Mouse (Mus musculus) cerebellum, adult 2 months (tissue): Measurements from ENCODE around the gene Wnk4. TPM values are rescaled to one million over a fixed set of nuclear protein-coding genes. Genes with fewer than 3 reads are reported as not detected.

Source experiments
- DNase-seq, 2 experiments: peaks; one replicate each; pipeline ENCODE4 v3.0.0; 2021
- H3K27ac ChIP-seq: fragments of 200-500 bp; 2 replicates; pipeline ENCODE4 v1.5.1; 2012; ENCODE audit warnings: low read length, control low read depth, inconsistent platforms; ENCODE audit not compliant: insufficient read depth
- H3K27me3 ChIP-seq: fragments of 200-500 bp; 2 replicates; pipeline ENCODE4 v1.6.1; 2012; ENCODE audit warnings: inconsistent platforms, mild to moderate bottlenecking, low read length, moderate library complexity; ENCODE audit not compliant: control insufficient read depth, insufficient read depth
- H3K4me1 ChIP-seq: fragments of 200-500 bp; 2 replicates; pipeline ENCODE4 v1.6.1; 2011; ENCODE audit warnings: low read length; ENCODE audit not compliant: control insufficient read depth, insufficient read depth
- H3K4me3 ChIP-seq: fragments of 200-500 bp; replicated peaks from 2 replicates; pipeline ENCODE3; 2011; ENCODE audit warnings: mild to moderate bottlenecking, low read depth, low read length, control low read depth; ENCODE audit not compliant: insufficient read depth
- CTCF ChIP-seq: fragments of 200-500 bp; IDR thresholded peaks from 2 replicates; pipeline ENCODE4 v1.5.1; 2011; ENCODE audit warnings: low read depth, mild to moderate bottlenecking, control low read depth, low read length, moderate library complexity, borderline replicate concordance; ENCODE audit not compliant: insufficient read depth
- POLR2A ChIP-seq: fragments of 200-500 bp; IDR thresholded peaks from 2 replicates; pipeline ENCODE4 v1.6.1; 2011; ENCODE audit warnings: low read length, control low read depth, borderline replicate concordance; ENCODE audit not compliant: insufficient read depth
- WGBS: fragments of 180-500 bp; shearing (Covaris S2); methylation state at CpG from one replicate; pipeline ENCODE4 v1.1.7; 2018; 5-methylcytosine and 5-hydroxymethylcytosine counted together
- polyA plus RNA-seq: library from polyadenylated mRNA; depleted of rRNA; stranded (reverse); fragments of >200 nt; gene quantifications from 2 replicates; pipeline ENCODE4 v1.2.3, GENCODE M21; 2012

Wnk4 gene
- polyA plus RNA-seq, 1 experiment = 2.6 TPM

DNA sequence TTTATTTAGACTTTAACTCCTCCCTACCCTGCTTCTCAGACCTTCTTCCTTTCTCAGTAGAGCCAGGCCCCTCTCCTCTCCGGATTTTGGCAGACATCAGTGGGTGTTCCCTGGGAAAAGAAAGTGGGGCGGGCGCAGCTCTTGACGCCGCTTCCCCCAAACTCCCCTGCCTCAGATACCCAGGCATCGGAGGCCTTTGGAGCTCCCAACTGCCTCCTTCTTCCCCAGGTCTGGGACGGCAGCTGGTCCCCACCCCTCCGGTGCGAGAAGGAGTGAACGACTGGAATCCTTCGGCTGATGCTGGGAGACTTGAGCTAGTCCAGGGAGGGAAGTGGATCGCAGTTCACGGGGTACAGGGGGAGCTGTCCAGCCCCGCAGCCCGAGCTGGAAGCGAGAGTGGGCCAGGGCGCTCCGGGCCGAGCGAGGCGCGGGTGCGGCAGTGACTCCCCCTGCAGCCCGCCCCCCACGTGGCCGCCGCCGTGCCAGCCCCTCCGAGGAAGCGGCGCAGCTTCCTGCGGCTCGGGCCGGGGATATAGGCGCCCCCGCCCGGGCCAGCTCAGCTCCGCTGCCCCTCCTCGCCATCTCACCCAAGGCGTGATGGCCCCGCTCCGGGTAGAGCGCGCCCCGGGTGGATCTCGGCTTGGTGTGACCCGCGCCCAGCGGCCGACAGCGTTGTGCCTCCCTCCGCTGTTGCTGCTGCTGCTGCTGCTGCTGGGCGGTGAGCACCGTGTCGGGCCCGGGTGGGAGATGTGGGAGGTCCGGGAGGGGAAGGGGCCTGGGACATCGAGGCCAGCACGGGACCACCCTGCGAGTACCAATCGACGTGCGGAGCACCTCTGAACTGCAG is 14.3 kb upstream of the Wnk4 start, which contains the start of gene Ramp2:
Gene Ramp2 (plus strand): TSS at position 174 of the 847 bp plus-strand sequence.
- peak in 1 of 2 experiments; percentile 22 for DNase-seq
- H3K27ac ChIP-seq = peak within 1 kb of the TSS; percentile 17; the same call in 1 of the 2 replicates
- no peaks in the 10 kb centered on the region; the same call in 1 of the 2 replicates for H3K27me3 ChIP-seq
- H3K4me3 ChIP-seq = peak within 1 kb of the TSS; percentile 51
- H3K4me1 ChIP-seq = no peaks in the 10 kb centered on the region
- whole genome bisulfite sequencing = 1% methylated on average over 61 of the region's 63 CpGs
- no peak for TF ChIP-seq POLR2A
- no peak for TF ChIP-seq CTCF

DNA sequence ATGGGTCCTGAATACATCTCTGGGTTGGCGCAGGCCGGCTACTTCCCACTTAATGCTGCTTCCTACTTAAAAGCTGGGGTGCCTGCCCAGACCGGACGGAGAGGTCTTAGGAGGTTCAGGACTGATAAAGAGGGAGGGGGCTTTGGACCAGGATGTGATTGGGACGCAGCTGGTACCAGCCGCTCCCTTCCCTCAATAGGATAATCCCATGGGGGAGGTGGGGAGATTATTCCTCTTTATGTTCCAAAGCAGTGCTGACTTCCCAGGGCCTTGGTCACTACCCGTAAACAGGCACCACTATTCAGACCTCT is 13.7 kb upstream of the Wnk4 start:
- Histone ChIP-seq H3K27me3 (no peaks in the 10 kb centered on the region; the same call in 1 of the 2 replicates), H3K4me3 (peak overlapping the region; percentile 9), H3K27ac (no peak overlapping the region), H3K4me1 (no peaks in the 10 kb centered on the region)
- WGBS = 23% methylated on average over 7 of the region's 7 CpGs
- TF ChIP-seq CTCF = no peak
- TF ChIP-seq POLR2A = no peak
- no peak for DNase-seq

DNA sequence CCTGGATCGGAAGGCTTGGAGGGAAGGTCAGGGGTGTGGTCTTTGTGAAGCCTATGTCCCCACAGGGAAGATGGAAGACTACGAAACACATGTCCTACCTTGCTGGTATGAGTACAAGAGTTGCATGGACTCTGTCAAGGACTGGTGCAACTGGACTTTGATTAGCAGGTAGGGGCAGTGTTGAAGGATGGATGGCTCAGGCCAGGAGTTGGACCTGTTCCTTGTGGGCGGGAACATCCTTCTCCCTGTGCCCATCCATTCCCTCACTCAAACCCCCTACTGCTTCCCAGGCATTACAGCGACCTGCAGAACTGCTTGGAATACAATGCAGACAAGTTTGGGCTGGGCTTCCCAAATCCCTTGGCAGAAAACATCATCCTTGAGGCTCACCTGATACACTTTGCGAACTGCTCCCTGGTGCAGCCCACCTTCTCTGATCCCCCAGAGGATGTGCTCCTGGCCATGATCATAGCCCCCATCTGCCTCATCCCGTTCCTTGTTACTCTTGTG is 12.8 kb upstream of the Wnk4 start:
- WGBS = 81% methylated on average over 6 of the region's 6 CpGs
- H3K4me3 ChIP-seq = no peak overlapping the region
- TF ChIP-seq POLR2A (no peak), CTCF (no peak)
- H3K27me3 ChIP-seq = no peaks in the 10 kb centered on the region; the same call in 1 of the 2 replicates
- DNase-seq = no peak
- no peaks in the 10 kb centered on the region for H3K4me1 ChIP-seq
- H3K27ac ChIP-seq = no peak overlapping the region

DNA sequence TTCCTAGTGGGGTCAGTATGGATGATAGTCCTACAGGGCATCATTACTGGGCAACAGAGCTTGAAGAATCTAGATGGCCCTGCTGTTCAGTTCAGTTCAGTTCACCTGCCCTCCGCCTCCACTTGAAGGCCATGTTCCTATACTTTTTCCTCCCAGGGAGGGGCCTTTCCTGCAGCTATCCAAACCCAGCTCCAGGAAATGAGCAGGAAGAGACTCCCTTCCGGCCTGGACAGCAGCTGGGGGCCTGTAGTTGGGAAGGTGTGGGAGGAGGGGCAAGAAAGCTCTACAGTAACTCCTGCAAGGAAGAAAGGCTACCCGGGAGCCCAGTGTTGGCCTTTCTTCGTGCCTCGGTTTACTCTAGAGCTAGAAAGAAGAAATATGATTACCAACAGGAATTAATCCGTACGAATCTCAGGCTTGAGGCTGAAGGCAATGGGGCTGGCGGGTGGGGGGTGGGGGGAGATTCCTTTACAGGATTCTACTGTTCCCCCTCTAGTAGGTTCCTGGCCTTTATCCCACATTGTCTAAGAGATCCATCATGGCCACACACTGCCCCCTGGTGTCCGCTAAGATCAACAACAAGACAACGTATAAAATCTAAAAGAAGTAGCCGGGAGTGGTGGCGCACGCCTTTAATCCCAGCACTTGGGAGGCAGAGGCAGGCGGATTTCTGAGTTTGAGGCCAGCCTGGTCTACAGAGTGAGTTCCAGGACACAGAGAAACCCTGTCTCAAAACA is 11.9 kb upstream of the Wnk4 start:
- Histone ChIP-seq H3K27ac (no peak overlapping the region), H3K4me3 (no peak overlapping the region), H3K4me1 (no peaks in the 10 kb centered on the region), H3K27me3 (no peaks in the 10 kb centered on the region; the same call in 1 of the 2 replicates)
- TF ChIP-seq CTCF (peak; percentile 61; the same call in 1 of the 2 replicates), POLR2A (no peak)
- WGBS = 31% methylated on average over 14 of the region's 14 CpGs
- peak; percentile 47 to 55 for DNase-seq

DNA sequence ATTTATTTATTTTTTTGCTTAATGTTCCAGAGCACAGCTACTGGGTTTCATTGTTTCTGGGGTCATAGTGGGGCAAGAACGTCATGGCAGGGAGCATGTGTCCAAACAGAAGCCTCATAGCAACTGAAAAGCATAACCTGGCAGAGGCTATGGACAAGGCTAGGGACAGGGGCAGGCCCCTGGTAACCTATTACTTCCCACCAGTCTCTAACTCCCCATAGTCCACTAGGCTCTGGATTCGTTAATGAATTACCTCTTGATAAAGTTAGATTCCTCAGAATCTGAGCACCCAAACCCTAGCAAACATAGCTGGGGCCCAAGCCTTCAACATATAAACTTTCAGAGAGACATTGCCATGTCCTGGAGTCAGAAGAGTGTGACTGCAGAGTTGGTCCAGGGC is 9.3 kb upstream of the Wnk4 start:
- no peaks in the 10 kb centered on the region for H3K4me1 ChIP-seq
- 65% methylated on average over 2 of the region's 2 CpGs for WGBS
- TF ChIP-seq CTCF = no peak
- no peak for TF ChIP-seq POLR2A
- H3K4me3 ChIP-seq = no peak overlapping the region
- H3K27ac ChIP-seq = no peak overlapping the region
- H3K27me3 ChIP-seq = no peaks in the 10 kb centered on the region; the same call in 1 of the 2 replicates
- DNase-seq = no peak

DNA sequence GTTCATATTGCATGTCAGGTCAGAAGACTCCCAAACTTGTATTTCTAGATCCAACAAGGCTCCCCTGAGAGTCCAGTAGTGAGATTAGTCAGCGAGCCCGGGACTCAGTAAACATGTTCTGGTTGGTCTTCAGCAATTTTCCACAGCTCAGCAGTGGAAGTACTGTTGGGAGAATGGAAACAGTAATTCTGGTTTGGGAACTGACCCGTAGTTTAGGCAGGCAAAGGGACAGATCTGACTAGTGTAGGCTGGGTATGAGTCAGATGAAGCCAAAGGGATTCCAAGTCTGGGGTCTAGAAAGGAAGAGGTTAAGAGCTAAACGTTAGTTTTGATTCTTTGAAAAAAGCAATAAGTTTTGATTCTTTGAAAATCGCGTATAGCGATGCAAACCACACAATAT is 7.4 kb upstream of the Wnk4 start:
- no peak overlapping the region for H3K27ac ChIP-seq
- H3K4me3 ChIP-seq = peak overlapping the region; percentile 72
- WGBS = 6% methylated on average over 7 of the region's 7 CpGs
- DNase-seq = no peak
- no peaks in the 10 kb centered on the region for H3K4me1 ChIP-seq
- no peaks in the 10 kb centered on the region for H3K27me3 ChIP-seq
- no peak for TF ChIP-seq CTCF
- no peak for TF ChIP-seq POLR2A

DNA sequence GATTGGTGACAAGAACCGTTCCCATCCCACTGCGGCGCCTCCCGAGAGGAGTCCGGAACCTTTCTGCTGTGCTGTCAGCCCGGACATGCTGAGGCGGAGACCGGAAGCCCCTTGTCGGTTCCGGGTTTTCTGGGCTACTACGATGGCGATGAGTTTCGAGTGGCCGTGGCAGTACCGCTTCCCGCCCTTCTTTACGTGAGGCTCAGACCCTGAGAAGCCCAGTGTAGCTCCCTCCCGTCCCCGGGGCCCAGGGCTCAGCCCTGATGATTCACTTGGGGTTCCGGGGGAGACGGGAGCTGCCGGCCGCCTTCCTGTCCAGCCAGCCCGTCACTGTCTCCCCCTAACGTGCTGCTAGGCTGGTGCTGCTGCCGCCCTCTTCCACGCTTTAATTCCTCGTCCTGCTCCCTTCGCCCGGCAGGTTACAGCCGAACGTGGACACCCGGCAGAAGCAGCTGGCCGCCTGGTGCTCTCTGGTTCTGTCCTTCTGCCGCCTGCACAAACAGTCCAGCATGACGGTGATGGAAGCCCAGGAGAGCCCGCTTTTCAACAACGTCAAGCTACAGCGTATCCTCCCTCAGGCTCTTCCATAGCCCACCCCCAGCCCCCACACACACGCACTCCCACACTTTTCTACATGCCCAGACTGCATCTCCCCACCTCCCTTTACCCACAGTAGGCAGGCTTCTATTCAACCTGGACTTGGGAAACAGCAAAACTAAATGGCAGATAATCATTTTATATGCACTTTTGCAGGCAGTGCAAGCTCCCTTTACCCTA is 6.6 kb upstream of the Wnk4 start, which contains the start of gene Vps25:
Gene Vps25 (plus strand): TSS at position 95 of the 777 bp plus-strand sequence.
- under 1% methylated on average over 40 of the region's 40 CpGs for WGBS
- peak; percentile 86 to 88 for DNase-seq
- Histone ChIP-seq H3K4me1 (no peaks in the 10 kb centered on the region), H3K27ac (peak within 1 kb of the TSS; percentile 79), H3K4me3 (peak within 1 kb of the TSS; percentile 72), H3K27me3 (no peaks in the 10 kb centered on the region)
- TF ChIP-seq CTCF = 0 out of 2 replicates have a peak, but pooled peaks have one; percentile 0
- peak; percentile 89 for TF ChIP-seq POLR2A
